Mouse (Mus musculus): ENCODE measurements around the gene Ano1. TPM values are rescaled to one million over a fixed set of nuclear protein-coding genes. Genes with fewer than 3 reads are reported as not detected.

Gene Ano1
- total RNA-seq, 1 experiment, result 9.1 TPM

- peaks cover 8 to 13% of the 10 kb centered on the region in 2 experiments for H3K4me1 ChIP-seq (ENCODE audit: control insufficient read depth in 2 of 2, insufficient read depth in 2 of 2, low read length in 2 of 2, poor library complexity in 1 of 2)
- no peak overlapping the region for H3K4me3 ChIP-seq (ENCODE audit: insufficient read depth in 1 of 2, low read depth in 1 of 2, low read length in 2 of 2, poor library complexity in 1 of 2, severe bottlenecking in 1 of 2)
- no peak for DNase-seq (ENCODE audit: low read depth, low spot score)
- no peak for TF ChIP-seq ZNF384 (IDR thresholded peaks at IDR 0.05; ENCODE audit: low read depth, low read length)
- no peak for TF ChIP-seq HCFC1 (IDR thresholded peaks at IDR 0.05; ENCODE audit: borderline replicate concordance, insufficient read depth, low read length)
- TF ChIP-seq MAFK (IDR thresholded peaks at IDR 0.05; ENCODE audit: insufficient read depth, low read depth, low read length), result no peak
- TF ChIP-seq CHD2 (IDR thresholded peaks at IDR 0.05; ENCODE audit: low read depth, low read length), result no peak
- no peak for TF ChIP-seq ZC3H11A (IDR thresholded peaks at IDR 0.05; ENCODE audit: borderline replicate concordance, low read depth, low read length)
- no peaks in the 10 kb centered on the region for H3K36me3 ChIP-seq (ENCODE audit: control insufficient read depth, insufficient read depth, low read length, poor library complexity, severe bottlenecking)
- H3K9me3 ChIP-seq (ENCODE audit: control insufficient read depth, insufficient read depth, low read depth, low read length), result no peaks in the 10 kb centered on the region
- H3K9ac ChIP-seq (ENCODE audit: insufficient read depth, low read depth, low read length, poor library complexity, severe bottlenecking), result no peak overlapping the region
- in situ Hi-C loops (cut with MboI; ENCODE audit: low sequenced_read_pairs in 2 of 2, unreplicated experiment in 2 of 2), result no loop called here
- 0 out of 2 replicates have a peak overlapping the region, but pooled peaks have one; percentile 33 for H3K27ac ChIP-seq (ENCODE audit: insufficient read depth, low read depth, low read length, poor library complexity, severe bottlenecking)
These were observed 124.0 kb downstream of the Ano1 start for GRCm38 (mm10) chr7:144627606-144628333.

DNA sequence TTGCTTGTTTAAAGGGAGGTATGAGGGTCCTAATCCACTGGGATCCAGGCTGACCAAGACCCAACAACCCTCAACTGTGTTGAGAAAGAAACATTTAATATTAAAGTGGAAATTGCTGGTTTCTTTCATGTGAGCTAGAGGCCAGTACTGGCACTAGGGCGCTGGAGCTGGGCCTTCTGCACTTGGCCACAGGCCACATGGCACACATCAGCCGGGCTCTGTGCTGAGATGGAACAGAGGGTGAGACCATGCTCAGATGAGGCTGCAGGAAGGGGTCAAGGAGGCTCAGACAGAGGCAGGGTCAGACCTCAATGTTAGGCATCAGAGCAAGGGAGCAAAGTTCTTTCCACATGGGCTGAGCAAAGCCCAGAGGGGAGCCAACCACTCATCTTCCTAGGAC lies 125.7 kb downstream of the Ano1 start:
- peaks cover 8 to 16% of the 10 kb centered on the region in 2 experiments for H3K4me1 ChIP-seq (ENCODE audit: control insufficient read depth in 2 of 2, insufficient read depth in 2 of 2, low read length in 2 of 2, poor library complexity in 1 of 2)
- no peak for TF ChIP-seq HCFC1 (IDR thresholded peaks at IDR 0.05; ENCODE audit: borderline replicate concordance, insufficient read depth, low read length)
- TF ChIP-seq CHD2 (IDR thresholded peaks at IDR 0.05; ENCODE audit: low read depth, low read length), result no peak
- no peak for TF ChIP-seq ZC3H11A (IDR thresholded peaks at IDR 0.05; ENCODE audit: borderline replicate concordance, low read depth, low read length)
- TF ChIP-seq MAFK (IDR thresholded peaks at IDR 0.05; ENCODE audit: insufficient read depth, low read depth, low read length), result no peak
- TF ChIP-seq ZNF384 (IDR thresholded peaks at IDR 0.05; ENCODE audit: low read depth, low read length), result no peak
- H3K36me3 ChIP-seq (ENCODE audit: control insufficient read depth, insufficient read depth, low read length, poor library complexity, severe bottlenecking), result no peaks in the 10 kb centered on the region
- in situ Hi-C loops (cut with MboI; ENCODE audit: low sequenced_read_pairs in 2 of 2, unreplicated experiment in 2 of 2), result no loop called here
- H3K4me3 ChIP-seq (ENCODE audit: insufficient read depth in 1 of 2, low read depth in 1 of 2, low read length in 2 of 2, poor library complexity in 1 of 2, severe bottlenecking in 1 of 2), result no peak overlapping the region
- H3K9ac ChIP-seq (ENCODE audit: insufficient read depth, low read depth, low read length, poor library complexity, severe bottlenecking), result no peak overlapping the region
- H3K27ac ChIP-seq (ENCODE audit: insufficient read depth, low read depth, low read length, poor library complexity, severe bottlenecking), result no peak overlapping the region
- no peak for DNase-seq (ENCODE audit: low read depth, low spot score)
- no peaks in the 10 kb centered on the region for H3K9me3 ChIP-seq (ENCODE audit: control insufficient read depth, insufficient read depth, low read depth, low read length)

GRCm38 (mm10) chr7:144620721-144621681 lies 130.8 kb downstream of the Ano1 start:
- H3K36me3 ChIP-seq (ENCODE audit: control insufficient read depth, insufficient read depth, low read length, poor library complexity, severe bottlenecking), result no peaks in the 10 kb centered on the region
- DNase-seq (ENCODE audit: low read depth, low spot score), result no peak
- no peak overlapping the region for H3K9ac ChIP-seq (ENCODE audit: insufficient read depth, low read depth, low read length, poor library complexity, severe bottlenecking)
- in situ Hi-C loops (cut with MboI; ENCODE audit: low sequenced_read_pairs in 2 of 2, unreplicated experiment in 2 of 2), result no loop called here
- no peak overlapping the region for H3K4me3 ChIP-seq (ENCODE audit: insufficient read depth in 1 of 2, low read depth in 1 of 2, low read length in 2 of 2, poor library complexity in 1 of 2, severe bottlenecking in 1 of 2)
- TF ChIP-seq CHD2 (IDR thresholded peaks at IDR 0.05; ENCODE audit: low read depth, low read length), result no peak
- TF ChIP-seq ZC3H11A (IDR thresholded peaks at IDR 0.05; ENCODE audit: borderline replicate concordance, low read depth, low read length), result no peak
- no peak for TF ChIP-seq HCFC1 (IDR thresholded peaks at IDR 0.05; ENCODE audit: borderline replicate concordance, insufficient read depth, low read length)
- no peak for TF ChIP-seq ZNF384 (IDR thresholded peaks at IDR 0.05; ENCODE audit: low read depth, low read length)
- TF ChIP-seq MAFK (IDR thresholded peaks at IDR 0.05; ENCODE audit: insufficient read depth, low read depth, low read length), result no peak
- no peak overlapping the region for H3K27ac ChIP-seq (ENCODE audit: insufficient read depth, low read depth, low read length, poor library complexity, severe bottlenecking)
- no peaks in the 10 kb centered on the region for H3K9me3 ChIP-seq (ENCODE audit: control insufficient read depth, insufficient read depth, low read depth, low read length)
- peaks cover 0 to 7% of the 10 kb centered on the region in 2 experiments; a peak in 2 of 4 replicates for H3K4me1 ChIP-seq (ENCODE audit: control insufficient read depth in 2 of 2, insufficient read depth in 2 of 2, low read length in 2 of 2, poor library complexity in 1 of 2)

DNA sequence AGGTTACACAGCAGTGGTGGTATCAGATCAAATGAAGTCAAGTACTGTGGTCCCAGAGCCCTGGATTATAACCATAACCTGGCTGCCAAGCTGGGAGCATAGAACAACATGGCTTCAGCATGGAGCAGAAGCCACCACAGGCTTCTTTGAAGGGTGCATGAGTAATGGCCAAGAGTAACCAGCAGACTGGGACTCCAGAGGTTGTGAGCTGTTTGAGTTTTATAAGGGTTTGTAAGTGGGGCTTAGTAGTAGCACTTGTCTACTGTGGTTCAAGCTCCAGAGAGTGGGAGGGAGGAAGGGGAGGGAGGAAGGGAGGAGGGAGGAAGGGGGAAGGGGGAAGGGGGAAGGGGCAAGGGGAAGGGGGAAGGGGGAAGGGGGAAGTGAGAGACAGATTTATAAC lies 131.5 kb downstream of the Ano1 start:
- H3K4me3 ChIP-seq (ENCODE audit: insufficient read depth in 1 of 2, low read depth in 1 of 2, low read length in 2 of 2, poor library complexity in 1 of 2, severe bottlenecking in 1 of 2), result no peak overlapping the region
- in situ Hi-C loops (cut with MboI; ENCODE audit: low sequenced_read_pairs in 2 of 2, unreplicated experiment in 2 of 2), result no loop called here
- H3K4me1 ChIP-seq (ENCODE audit: control insufficient read depth in 2 of 2, insufficient read depth in 2 of 2, low read length in 2 of 2, poor library complexity in 1 of 2), result peaks cover 0 to 6% of the 10 kb centered on the region in 2 experiments; a peak in 2 of 4 replicates
- no peak for DNase-seq (ENCODE audit: low read depth, low spot score)
- H3K9me3 ChIP-seq (ENCODE audit: control insufficient read depth, insufficient read depth, low read depth, low read length), result no peaks in the 10 kb centered on the region
- H3K36me3 ChIP-seq (ENCODE audit: control insufficient read depth, insufficient read depth, low read length, poor library complexity, severe bottlenecking), result no peaks in the 10 kb centered on the region
- no peak overlapping the region for H3K27ac ChIP-seq (ENCODE audit: insufficient read depth, low read depth, low read length, poor library complexity, severe bottlenecking)
- no peak overlapping the region for H3K9ac ChIP-seq (ENCODE audit: insufficient read depth, low read depth, low read length, poor library complexity, severe bottlenecking)
- no peak for TF ChIP-seq MAFK (IDR thresholded peaks at IDR 0.05; ENCODE audit: insufficient read depth, low read depth, low read length)
- TF ChIP-seq ZNF384 (IDR thresholded peaks at IDR 0.05; ENCODE audit: low read depth, low read length), result no peak
- TF ChIP-seq HCFC1 (IDR thresholded peaks at IDR 0.05; ENCODE audit: borderline replicate concordance, insufficient read depth, low read length), result no peak
- TF ChIP-seq CHD2 (IDR thresholded peaks at IDR 0.05; ENCODE audit: low read depth, low read length), result no peak
- TF ChIP-seq ZC3H11A (IDR thresholded peaks at IDR 0.05; ENCODE audit: borderline replicate concordance, low read depth, low read length), result no peak
